Mouse (Mus musculus): ENCODE measurements around the gene Med6. TPM values are rescaled to one million over a fixed set of nuclear protein-coding genes. Genes with fewer than 3 reads are reported as not detected.
"Not testable (repeated sequence)": the region's sequence is repeated elsewhere in the genome, so short reads cannot be mapped to it uniquely, and the experiment has no call there.

Gene Med6
- polyA plus RNA-seq, 1 experiment from 2014 or later = 66.5 TPM

DNA sequence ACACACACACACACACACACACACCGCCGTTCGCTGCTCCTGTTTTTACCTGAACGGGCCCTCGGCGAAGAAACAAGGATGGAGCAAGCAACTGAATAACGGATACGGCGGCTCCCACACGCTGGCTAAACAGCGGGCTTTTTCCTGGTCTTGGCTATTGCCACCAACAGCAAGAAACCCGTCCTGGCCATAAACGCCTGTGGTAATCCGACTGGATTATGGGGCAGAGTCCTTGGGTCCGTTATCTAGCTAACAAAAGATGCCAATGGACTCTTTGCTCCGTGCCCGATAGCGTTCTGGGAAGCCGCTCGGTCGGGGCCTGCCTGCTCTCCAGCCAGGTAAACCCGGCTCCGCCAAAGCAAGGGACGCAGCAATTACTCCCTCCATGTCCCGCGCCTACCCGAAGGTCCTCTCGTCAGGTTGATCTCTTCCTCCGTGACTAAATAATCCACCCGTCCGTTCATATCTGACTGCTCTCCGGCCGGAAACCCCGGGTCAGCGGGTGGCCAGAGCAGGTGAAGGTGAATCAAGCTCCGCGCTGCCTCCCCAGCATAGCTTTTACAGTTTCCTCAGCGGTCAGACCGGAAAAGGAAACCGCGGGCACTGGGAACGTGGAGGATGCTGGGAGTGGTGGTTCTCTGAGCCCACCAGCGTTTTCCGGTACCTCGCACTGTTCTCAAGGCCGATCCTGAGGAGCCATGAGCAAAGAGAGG, 62.3 kb downstream of the Med6 start, which contains the start of the genes Gm20498 and Synj2bp:
Gm20498 (minus strand) TSS at position 590 of the 713 bp plus-strand sequence.
Synj2bp (minus strand) TSS at position 596 of the 713 bp plus-strand sequence.
- H3K27me3 ChIP-seq = no peaks in the 10 kb centered on the region
- H3K4me3 ChIP-seq (replicated peaks) = peak within 1 kb of the TSS; percentile 75
- H3K9me3 ChIP-seq = no peaks in the 10 kb centered on the region
- ATAC-seq (ENCODE audit: low FRiP score) = peak; percentile 93
- H3K4me1 ChIP-seq = peaks cover 14% of the 10 kb centered on the region
- H3K27ac ChIP-seq = peak within 1 kb of the TSS; percentile 63
- no peaks in the 10 kb centered on the region for H3K36me3 ChIP-seq (replicated peaks)
- H3K9ac ChIP-seq = peak within 1 kb of the TSS; percentile 80
- under 1% methylated on average over 45 of the region's 46 CpGs for WGBS
- peak within 1 kb of the TSS; percentile 66 for H3K4me2 ChIP-seq

DNA sequence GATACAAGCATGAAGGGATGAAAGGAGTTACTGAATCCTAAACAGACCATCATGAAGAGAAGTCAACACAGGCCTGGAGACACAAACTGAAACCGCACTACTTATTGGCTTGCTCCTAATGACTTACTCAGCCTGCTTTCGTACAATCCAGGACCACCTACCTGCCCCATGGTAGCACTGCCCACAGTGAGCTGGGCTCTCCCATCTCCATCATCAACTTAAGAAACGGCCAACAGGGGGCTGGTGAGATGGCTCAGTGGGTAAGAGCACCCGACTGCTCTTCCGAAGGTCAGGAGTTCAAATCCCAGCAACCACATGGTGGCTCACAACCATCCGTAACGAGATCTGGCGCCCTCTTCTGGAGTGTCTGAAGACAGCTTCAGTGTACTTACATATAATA, 64.2 kb downstream of the Med6 start:
- not testable (repeated sequence) for H3K27ac ChIP-seq; H3K9ac ChIP-seq; H3K27me3 ChIP-seq; H3K4me2 ChIP-seq; ATAC-seq (ENCODE audit: low FRiP score); H3K4me3 ChIP-seq (replicated peaks); H3K36me3 ChIP-seq (replicated peaks); H3K9me3 ChIP-seq
- peaks cover 14% of the 10 kb centered on the region for H3K4me1 ChIP-seq
- WGBS = 72% methylated on average over 8 of the region's 8 CpGs

Other genes with a start within 250 kb of the Med6 start
- gene Gm4787, start 215.5 kb downstream of the Med6 start, polyA plus RNA-seq (2016; fragmentation: Nextera tagmentation; extraction: Ambion mirVana) = 0.22 and 0.34 TPM in 2 replicates
- 0.28 and 0.67 TPM in 2 replicates for gene Adam4, start 173.1 kb downstream of the Med6 start, polyA plus RNA-seq (2016; fragmentation: Nextera tagmentation; extraction: Ambion mirVana)
- 133 and 136 TPM in 2 replicates for gene Cox16, start 109.9 kb downstream of the Med6 start, polyA plus RNA-seq (2016; fragmentation: Nextera tagmentation; extraction: Ambion mirVana)
- gene Gm20498, start 62.1 kb downstream of the Med6 start, polyA plus RNA-seq (2016; fragmentation: Nextera tagmentation; extraction: Ambion mirVana) = 23.3 and 24.6 TPM in 2 replicates
- 30.9 and 34.2 TPM in 2 replicates for gene Synj2bp, start 62.1 kb downstream of the Med6 start, polyA plus RNA-seq (2016; fragmentation: Nextera tagmentation; extraction: Ambion mirVana)
- 0.36 and 0.43 TPM in 2 replicates for gene Adam21, start 26.5 kb downstream of the Med6 start, polyA plus RNA-seq (2016; fragmentation: Nextera tagmentation; extraction: Ambion mirVana)
- gene Ttc9, start 36.2 kb upstream of the Med6 start, polyA plus RNA-seq (2016; fragmentation: Nextera tagmentation; extraction: Ambion mirVana) = 5.7 and 7.6 TPM in 2 replicates
- 5.3 and 5.7 TPM in 2 replicates for gene Map3k9, start 186.2 kb upstream of the Med6 start, polyA plus RNA-seq (2016; fragmentation: Nextera tagmentation; extraction: Ambion mirVana)

Measured in forebrain, embryonic 12.5 days (tissue).